Mouse (Mus musculus) bone marrow macrophage, adult 2 months (primary cell): ENCODE measurements around the gene Zfp69.

Source experiments
- CTCF ChIP-seq: IDR thresholded peaks from 2 replicates; pipeline ENCODE4 v1.5.1; 2012; ENCODE audit warnings: low read depth, mild to moderate bottlenecking, low read length, moderate library complexity
- POLR2A ChIP-seq: IDR thresholded peaks from 2 replicates; pipeline ENCODE4 v1.6.1; 2012; ENCODE audit warnings: mild to moderate bottlenecking, low read depth, low read length, borderline replicate concordance

- no peak for TF ChIP-seq POLR2A
- no peak for TF ChIP-seq CTCF
Observed at GRCm38 (mm10) chr4:120893656-120894401, 57.7 kb downstream of the Zfp69 start.
